10 mouse cellular contexts compared by ENCODE assay signal in the genomic region with DNA sequence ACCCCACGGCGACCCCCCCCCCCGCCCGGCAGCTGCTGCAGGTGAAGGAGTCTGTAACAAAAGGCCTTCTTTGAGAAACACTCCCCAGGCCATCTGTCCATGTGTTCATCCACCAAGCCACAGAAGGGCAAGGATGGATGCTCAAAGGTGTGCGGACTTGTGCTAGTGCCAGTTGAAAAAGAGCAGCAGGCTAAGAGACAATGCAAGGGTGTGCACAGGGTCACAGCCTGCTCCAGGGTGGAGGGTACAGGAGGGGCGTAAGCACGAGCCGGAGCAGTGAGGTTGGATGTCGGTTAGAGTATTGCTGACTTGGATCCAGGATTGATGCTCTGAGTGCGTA. TPM values are rescaled to one million over a fixed set of nuclear protein-coding genes. Genes with fewer than 3 reads are reported as not detected.
DNase-seq lines count a peak whose midpoint lies in the region; ATAC-seq and TF ChIP-seq lines count a peak whose summit lies in the region.
"Had no signal": no experiment of that assay in that cellular context is flagged by ENCODE, and none has a peak within 500 bp of the region (broad histone marks: within the 10 kb centered on the region; RNA-seq: fewer than 3 reads in every experiment).

No protein-coding gene starts in this region.

- no peaks in the 10 kb centered on the region for H3K9me3 ChIP-seq in heart, embryonic 15.5 days (replicated peaks)
- no peaks in the 10 kb centered on the region for H3K9me3 ChIP-seq in forebrain, postnatal 0 days (ENCODE audit: low read length)
- H3K9me3 ChIP-seq in midbrain, embryonic 12.5 days: no peaks in the 10 kb centered on the region

- intact Hi-C loops in heart, adult 2 months (cut with DNase I): no loop called here

- peak overlapping the region; percentile 94; the same call in 1 of the 2 replicates for H3K4me2 ChIP-seq in heart, embryonic 15.5 days
- peak overlapping the region; percentile 81 for H3K4me2 ChIP-seq in forebrain, postnatal 0 days (ENCODE audit: low read depth)
- peak overlapping the region; percentile 78 for H3K4me2 ChIP-seq in midbrain, embryonic 12.5 days (replicated peaks)

- 0 out of 2 replicates have a peak, but pooled peaks have one; percentile 24 for ATAC-seq in heart, embryonic 15.5 days (replicated peaks; ENCODE audit: insufficient number of reproducible peaks, insufficient read depth, low FRiP score, low read depth)
- ATAC-seq in forebrain, postnatal 0 days: peak; percentile 10
- peak; percentile 21 for ATAC-seq in midbrain, embryonic 12.5 days (ENCODE audit: low FRiP score, low read depth)

- TF ChIP-seq CTCF in heart, adult 2 months (IDR thresholded peaks at IDR 0.05): no peak
- no peak for TF ChIP-seq CTCF in forebrain, postnatal 0 days (IDR thresholded peaks at IDR 0.05; ENCODE audit: low read depth)

- no peaks in the 10 kb centered on the region for H3K79me2 ChIP-seq in heart, adult 2 months (replicated peaks; ENCODE audit: control insufficient read depth, insufficient read depth, low read length)

- H3K4me3 ChIP-seq in heart, embryonic 15.5 days: no peak overlapping the region
- no peak overlapping the region for H3K4me3 ChIP-seq in heart, adult 2 months
- peak overlapping the region; percentile 82 for H3K4me3 ChIP-seq in forebrain, postnatal 0 days (ENCODE audit: low read depth, low read length)
- peak overlapping the region; percentile 82 for H3K4me3 ChIP-seq in midbrain, embryonic 12.5 days

- H3K9ac ChIP-seq in heart, embryonic 15.5 days: no peak overlapping the region
- no peak overlapping the region for H3K9ac ChIP-seq in heart, adult 2 months (ENCODE audit: low read depth, low read length)
- peak overlapping the region; percentile 82 for H3K9ac ChIP-seq in forebrain, postnatal 0 days
- peak overlapping the region; percentile 82 for H3K9ac ChIP-seq in midbrain, embryonic 12.5 days (replicated peaks)

- no peak for DNase-seq in heart, adult 2 months
- DNase-seq in cerebellum, adult 9-11 months: peak; percentile 80
- DNase-seq in forebrain, postnatal 0 days: no peak
- DNase-seq in urinary bladder, postnatal 14 days (ENCODE audit: low spot score): no peak
- no peak for DNase-seq in yolk sac, embryonic 10.5 days (ENCODE audit: low spot score)
- no peak for DNase-seq in embryo, embryonic 9.5 days (ENCODE audit: extremely low spot score)
- DNase-seq: lung, adult 18-20 months had no signal

- H3K4me1 ChIP-seq in heart, embryonic 15.5 days (replicated peaks): peaks cover 10% of the 10 kb centered on the region
- no peaks in the 10 kb centered on the region for H3K4me1 ChIP-seq in heart, adult 2 months (ENCODE audit: control insufficient read depth, insufficient read depth, low read length)
- peaks cover 39% of the 10 kb centered on the region for H3K4me1 ChIP-seq in forebrain, postnatal 0 days (ENCODE audit: insufficient read depth)
- peaks cover 44% of the 10 kb centered on the region for H3K4me1 ChIP-seq in midbrain, embryonic 12.5 days

- TF ChIP-seq POLR2A in heart, adult 2 months (IDR thresholded peaks at IDR 0.05; ENCODE audit: insufficient read depth, low read depth, low read length): no peak

- H3K27ac ChIP-seq in heart, embryonic 15.5 days: no peak overlapping the region
- H3K27ac ChIP-seq in heart, adult 2 months: no peak overlapping the region
- peak overlapping the region; percentile 91 for H3K27ac ChIP-seq in forebrain, postnatal 0 days (ENCODE audit: low read depth, low read length)
- peak overlapping the region; percentile 85 for H3K27ac ChIP-seq in midbrain, embryonic 12.5 days (replicated peaks)

- WGBS in heart, embryonic 15.5 days: 50% methylated on average over 10 of the region's 10 CpGs
- 55% methylated on average over 10 of the region's 10 CpGs for WGBS in heart, adult 2 months
- WGBS in forebrain, postnatal 0 days: 29% methylated on average over 10 of the region's 10 CpGs
- WGBS in midbrain, embryonic 12.5 days: 33% methylated on average over 10 of the region's 10 CpGs

- no peaks in the 10 kb centered on the region for H3K36me3 ChIP-seq in heart, embryonic 15.5 days
- no peaks in the 10 kb centered on the region for H3K36me3 ChIP-seq in heart, adult 2 months (ENCODE audit: control insufficient read depth, insufficient read depth, low read length)
- H3K36me3 ChIP-seq in forebrain, postnatal 0 days (ENCODE audit: insufficient read depth): no peaks in the 10 kb centered on the region; the same call in 1 of the 2 replicates
- H3K36me3 ChIP-seq in midbrain, embryonic 12.5 days: 0 out of 2 replicates have a peak, but pooled peaks cover 5% of the 10 kb centered on the region

- peaks cover 91% of the 10 kb centered on the region for H3K27me3 ChIP-seq in heart, embryonic 15.5 days
- peaks cover 6% of the 10 kb centered on the region for H3K27me3 ChIP-seq in heart, adult 2 months (ENCODE audit: control insufficient read depth, insufficient read depth, low read length)
- H3K27me3 ChIP-seq in forebrain, postnatal 0 days (ENCODE audit: insufficient read depth, low read length): no peaks in the 10 kb centered on the region
- H3K27me3 ChIP-seq in midbrain, embryonic 12.5 days: peaks cover 47% of the 10 kb centered on the region

- no peak for TF ChIP-seq EP300 in heart, adult 2 months (IDR thresholded peaks at IDR 0.05; ENCODE audit: insufficient read depth, low read depth, low read length)

RNA-seq across cellular contexts. Expression of a gene that starts 1.0 kb away (rescaled TPM):
- 0.05 and 0.32 TPM in 2 replicates for polyA plus RNA-seq in heart, embryonic 15.5 days (2015; fragmentation: Nextera tagmentation; extraction: Ambion mirVana)
- not detected for total RNA-seq in heart, adult 2 months (2021)
- polyA plus RNA-seq in heart, adult 2 months (2012; rRNA removed): 0.03 TPM in 1 of 2 replicates, not detected in the other
- total RNA-seq in forebrain, postnatal 0 days (2014; rRNA removed): 213 and 219 TPM in 2 replicates
- 37.1 and 39.0 TPM in 2 replicates for polyA plus RNA-seq in forebrain, postnatal 0 days (2015; fragmentation: Nextera tagmentation; extraction: Ambion mirVana)
- 12.6 and 16.7 TPM in 2 replicates for polyA plus RNA-seq in midbrain, embryonic 12.5 days (2016; fragmentation: Nextera tagmentation; extraction: Ambion mirVana)

RNA-seq across cellular contexts. Expression of a gene that starts 17.7 kb away (rescaled TPM):
- polyA plus RNA-seq in heart, embryonic 15.5 days (2015; fragmentation: Nextera tagmentation; extraction: Ambion mirVana): not detected in 2 replicates
- not detected for total RNA-seq in heart, adult 2 months (2021)
- polyA plus RNA-seq in heart, adult 2 months (2012; rRNA removed): 0.20 and 0.31 TPM in 2 replicates
- total RNA-seq in forebrain, postnatal 0 days (2014; rRNA removed): 32.7 and 38.1 TPM in 2 replicates
- polyA plus RNA-seq in forebrain, postnatal 0 days (2015; fragmentation: Nextera tagmentation; extraction: Ambion mirVana): 122 and 137 TPM in 2 replicates
- 1.4 and 2.2 TPM in 2 replicates for polyA plus RNA-seq in midbrain, embryonic 12.5 days (2016; fragmentation: Nextera tagmentation; extraction: Ambion mirVana)

RNA-seq across cellular contexts. Expression of a gene that starts 35.1 kb away (rescaled TPM):
- not detected in 2 replicates for polyA plus RNA-seq in heart, embryonic 15.5 days (2015; fragmentation: Nextera tagmentation; extraction: Ambion mirVana)
- not detected for total RNA-seq in heart, adult 2 months (2021)
- not detected in 2 replicates for polyA plus RNA-seq in heart, adult 2 months (2012; rRNA removed)
- not detected in 2 replicates for total RNA-seq in forebrain, postnatal 0 days (2014; rRNA removed)
- polyA plus RNA-seq in forebrain, postnatal 0 days (2015; fragmentation: Nextera tagmentation; extraction: Ambion mirVana): not detected in 2 replicates
- polyA plus RNA-seq in midbrain, embryonic 12.5 days (2016; fragmentation: Nextera tagmentation; extraction: Ambion mirVana): not detected in 2 replicates
- total RNA-seq: gastrocnemius, postnatal 14 days had no signal

RNA-seq across cellular contexts. Expression of a gene that starts 40.5 kb away (rescaled TPM):
- 4.4 and 7.3 TPM in 2 replicates for polyA plus RNA-seq in heart, embryonic 15.5 days (2015; fragmentation: Nextera tagmentation; extraction: Ambion mirVana)
- 10 to 100 TPM; 10.0 to 12.7 TPM for total RNA-seq in heart, adult 2 months (2021)
- 7.2 and 7.6 TPM in 2 replicates for polyA plus RNA-seq in heart, adult 2 months (2012; rRNA removed)
- 26.5 and 28.3 TPM in 2 replicates for total RNA-seq in forebrain, postnatal 0 days (2014; rRNA removed)
- 44.2 and 61.1 TPM in 2 replicates for polyA plus RNA-seq in forebrain, postnatal 0 days (2015; fragmentation: Nextera tagmentation; extraction: Ambion mirVana)
- polyA plus RNA-seq in midbrain, embryonic 12.5 days (2016; fragmentation: Nextera tagmentation; extraction: Ambion mirVana): 25.7 and 28.2 TPM in 2 replicates

RNA-seq across cellular contexts. Expression of a gene that starts 47.4 kb away (rescaled TPM):
- polyA plus RNA-seq in heart, embryonic 15.5 days (2015; fragmentation: Nextera tagmentation; extraction: Ambion mirVana): 0.04 and 0.06 TPM in 2 replicates
- not detected for total RNA-seq in heart, adult 2 months (2021)
- 0.04 TPM in 1 of 2 replicates, not detected in the other for polyA plus RNA-seq in heart, adult 2 months (2012; rRNA removed)
- total RNA-seq in forebrain, postnatal 0 days (2014; rRNA removed): 0.76 and 0.85 TPM in 2 replicates
- polyA plus RNA-seq in forebrain, postnatal 0 days (2015; fragmentation: Nextera tagmentation; extraction: Ambion mirVana): 0.24 and 0.53 TPM in 2 replicates
- polyA plus RNA-seq in midbrain, embryonic 12.5 days (2016; fragmentation: Nextera tagmentation; extraction: Ambion mirVana): 0.04 and 0.10 TPM in 2 replicates
- total RNA-seq: gastrocnemius, postnatal 14 days had no signal

Comparison
In these comparisons a context has a peak if more than half of its experiments do, and no peak if none do; other contexts are left out.
1. H3K27ac ChIP-seq: peak in forebrain, postnatal 0 days (single experiment) and midbrain, embryonic 12.5 days (single experiment); none in heart, embryonic 15.5 days (single experiment) and heart, adult 2 months (single experiment).
2. H3K4me3 ChIP-seq: peak in forebrain, postnatal 0 days (single experiment) and midbrain, embryonic 12.5 days (single experiment); none in heart, embryonic 15.5 days (single experiment) and heart, adult 2 months (single experiment).
3. H3K9ac ChIP-seq: peak in forebrain, postnatal 0 days (single experiment) and midbrain, embryonic 12.5 days (single experiment); none in heart, embryonic 15.5 days (single experiment) and heart, adult 2 months (single experiment).
4. RNA of a gene that starts 1.0 kb away (polyA plus RNA-seq): 37.1 to 39.0 TPM in forebrain, postnatal 0 days and 12.6 to 16.7 TPM in midbrain, embryonic 12.5 days; 0.05 to 0.32 TPM in heart, embryonic 15.5 days and 0.03 TPM in heart, adult 2 months; every median in the first group is over 10 times any median in the second.
5. RNA of a gene that starts 17.7 kb away (polyA plus RNA-seq): 122 to 137 TPM in forebrain, postnatal 0 days; 1.4 to 2.2 TPM in midbrain, embryonic 12.5 days, 0.20 to 0.31 TPM in heart, adult 2 months and not detected in heart, embryonic 15.5 days; every median in the first group is over 10 times any median in the second.
6. Peak in every context shown above with its lines, with median percentiles within 50 percentile points of each other: ATAC-seq and H3K4me2 ChIP-seq.